Mouse (Mus musculus) hindbrain, embryonic 10.5 days (tissue): ENCODE results near the gene Etv2. TPM values are rescaled to one million over a fixed set of nuclear protein-coding genes. Genes with fewer than 3 reads are reported as not detected.

ENCODE experiments used
- DNase-seq: peaks from one replicate; pipeline ENCODE4 v3.0.0-alpha.2; 2017; ENCODE audit warnings: low spot score
- H3K27ac ChIP-seq: fragments of 300-500 bp; sonication (generic); 2 replicates; pipeline ENCODE4 v1.5.1; 2016; ENCODE audit warnings: mild to moderate bottlenecking, moderate library complexity
- H3K27me3 ChIP-seq: fragments of 300-500 bp; sonication (generic); 2 replicates; pipeline ENCODE4 v1.6.1; 2016; ENCODE audit warnings: mild to moderate bottlenecking; ENCODE audit not compliant: poor library complexity, insufficient read depth, severe bottlenecking
- H3K36me3 ChIP-seq: fragments of 300-500 bp; sonication (generic); 2 replicates; pipeline ENCODE4 v1.6.1; 2016; ENCODE audit warnings: mild to moderate bottlenecking, moderate library complexity
- H3K4me1 ChIP-seq: fragments of 300-500 bp; sonication (generic); replicated peaks from 2 replicates; pipeline ENCODE4 v1.6.1; 2016; ENCODE audit warnings: mild to moderate bottlenecking
- H3K4me3 ChIP-seq: fragments of 300-500 bp; sonication (generic); 2 replicates; pipeline ENCODE4 v1.5.1; 2016; ENCODE audit warnings: mild to moderate bottlenecking, moderate library complexity
- H3K9me3 ChIP-seq: fragments of 300-500 bp; sonication (generic); 2 replicates; pipeline ENCODE4 v1.6.1; 2016; ENCODE audit warnings: mild to moderate bottlenecking, moderate library complexity
- WGBS: fragments of 180-500 bp; shearing (Covaris S2); methylation state at CpG from one replicate; pipeline ENCODE4 v1.1.7; 2016; 5-methylcytosine and 5-hydroxymethylcytosine counted together
- polyA plus RNA-seq: library from polyadenylated mRNA; unstranded; fragments of >200 nt; fragmentation: Nextera tagmentation; extraction: Ambion mirVana; gene quantifications from 2 replicates; pipeline ENCODE4 v1.2.1, GENCODE M21; 2016

Gene Etv2
- polyA plus RNA-seq, 1 experiment from 2014 or later = 0.14 TPM

DNA sequence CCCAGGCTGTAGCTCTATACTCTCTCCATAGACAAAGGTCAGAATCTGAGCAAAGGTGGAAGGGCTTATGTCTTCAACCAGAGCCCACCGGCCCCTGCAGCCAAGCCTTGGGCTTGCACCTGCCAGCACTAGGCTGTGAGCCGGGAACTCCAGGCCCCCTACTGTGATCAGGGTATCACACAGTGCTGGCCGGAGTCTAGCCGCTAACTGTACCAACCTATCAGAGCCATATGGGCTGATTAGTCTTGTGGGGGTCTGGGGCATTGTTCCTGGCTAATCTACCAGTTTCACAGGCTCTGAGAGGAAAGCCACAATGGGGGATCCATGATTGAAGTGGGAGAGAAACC, 44.1 kb downstream of the Etv2 start:
- H3K27me3 ChIP-seq = no peaks in the 10 kb centered on the region
- DNase-seq = no peak
- no peaks in the 10 kb centered on the region for H3K9me3 ChIP-seq
- peak overlapping the region; percentile 23; the same call in 1 of the 2 replicates for H3K27ac ChIP-seq
- WGBS = 52% methylated on average over 4 of the region's 4 CpGs
- H3K4me1 ChIP-seq = peaks cover 36% of the 10 kb centered on the region
- no peak overlapping the region for H3K4me3 ChIP-seq
- H3K36me3 ChIP-seq = peaks cover 5% of the 10 kb centered on the region

GRCm38 (mm10) chr7:30590927-30591604, 44.6 kb downstream of the Etv2 start:
- WGBS = 84% methylated on average over 9 of the region's 9 CpGs
- no peak overlapping the region for H3K4me3 ChIP-seq
- H3K9me3 ChIP-seq = no peaks in the 10 kb centered on the region
- peak overlapping the region; percentile 23; the same call in 1 of the 2 replicates for H3K27ac ChIP-seq
- H3K27me3 ChIP-seq = no peaks in the 10 kb centered on the region
- H3K4me1 ChIP-seq = peaks cover 39% of the 10 kb centered on the region
- DNase-seq = no peak
- peaks cover 10% of the 10 kb centered on the region for H3K36me3 ChIP-seq

DNA sequence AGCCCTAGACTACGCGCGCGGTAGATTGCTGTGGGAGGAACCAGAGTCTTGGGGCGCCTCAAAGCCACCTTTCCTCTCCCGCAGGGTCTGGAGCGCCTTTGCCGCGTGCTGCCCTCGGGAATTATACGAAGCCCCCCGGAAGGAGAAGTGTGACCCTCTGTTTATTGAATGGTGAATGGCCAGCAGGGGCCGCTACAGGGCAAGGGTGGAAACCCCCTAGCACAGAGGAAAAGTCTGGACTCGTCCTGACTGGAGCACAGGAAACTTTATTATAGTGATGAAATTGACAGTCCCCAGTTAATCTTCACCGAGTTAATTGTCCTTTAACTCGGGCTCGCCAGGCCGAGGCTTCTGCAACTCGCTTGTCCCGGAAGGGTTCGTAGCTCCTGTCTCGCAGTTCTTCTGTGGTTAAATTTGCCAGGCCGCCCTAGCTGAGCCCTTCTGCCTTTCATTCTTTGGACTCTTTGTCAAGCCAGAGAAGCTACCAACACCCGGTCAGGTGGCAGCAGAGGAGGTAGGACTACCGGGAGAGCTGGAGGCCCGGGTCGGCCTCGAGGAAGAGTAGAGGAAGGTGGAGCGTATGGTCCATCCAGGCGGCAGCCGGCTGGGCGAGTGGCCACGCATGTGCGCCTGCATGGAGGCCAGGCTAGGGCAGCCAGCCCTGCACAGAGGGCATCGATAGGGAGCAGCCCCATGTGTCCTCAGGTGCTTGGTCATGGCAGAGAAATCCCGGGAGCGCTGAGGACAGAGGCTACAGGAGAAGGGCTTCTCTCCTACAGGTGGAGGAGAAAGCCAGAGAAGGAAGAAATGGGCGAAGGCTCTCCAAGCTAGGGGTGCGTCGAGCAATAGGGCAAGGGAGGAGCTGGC, 46.0 kb downstream of the Etv2 start:
- Histone ChIP-seq H3K36me3 (peaks cover 24% of the 10 kb centered on the region), H3K4me1 (peaks cover 33% of the 10 kb centered on the region), H3K27ac (peak overlapping the region; percentile 99), H3K9me3 (no peaks in the 10 kb centered on the region), H3K27me3 (no peaks in the 10 kb centered on the region), H3K4me3 (peak overlapping the region; percentile 99)
- DNase-seq = peak; percentile 90
- WGBS = 31% methylated on average over 40 of the region's 40 CpGs

GRCm38 (mm10) chr7:30588676-30589434, 46.8 kb downstream of the Etv2 start, which contains the start of gene Kmt2b:
Kmt2b (minus strand) TSS chr7:30588726.
- Histone ChIP-seq H3K27ac (peak within 1 kb of the TSS; percentile 99), H3K4me3 (peak within 1 kb of the TSS; percentile 99), H3K9me3 (no peaks in the 10 kb centered on the region), H3K4me1 (peaks cover 33% of the 10 kb centered on the region), H3K36me3 (peaks cover 32% of the 10 kb centered on the region), H3K27me3 (no peaks in the 10 kb centered on the region)
- under 1% methylated on average over 65 of the region's 68 CpGs for WGBS
- peak; percentile 98 for DNase-seq

GRCm38 (mm10) chr7:30587842-30588667, 47.6 kb downstream of the Etv2 start:
- Histone ChIP-seq H3K27me3 (no peaks in the 10 kb centered on the region), H3K9me3 (no peaks in the 10 kb centered on the region), H3K27ac (peak overlapping the region; percentile 99), H3K4me3 (peak overlapping the region; percentile 99), H3K4me1 (peaks cover 29% of the 10 kb centered on the region), H3K36me3 (peaks cover 40% of the 10 kb centered on the region)
- under 1% methylated on average over 67 of the region's 67 CpGs for WGBS
- DNase-seq = no peak

GRCm38 (mm10) chr7:30586455-30587020, 49.1 kb downstream of the Etv2 start:
- H3K36me3 ChIP-seq = peaks cover 55% of the 10 kb centered on the region
- DNase-seq = no peak

GRCm38 (mm10) chr7:30585170-30585569, 50.5 kb downstream of the Etv2 start:
- no peak for DNase-seq
- 0 out of 2 replicates have a peak overlapping the region, but pooled peaks have one; percentile 1 for H3K4me3 ChIP-seq
- H3K27me3 ChIP-seq = no peaks in the 10 kb centered on the region

More at GRCm38 (mm10) chr7:30586455-30587020, 49.1 kb downstream of the Etv2 start:
- peak overlapping the region; percentile 99 for H3K27ac ChIP-seq
- peaks cover 29% of the 10 kb centered on the region for H3K4me1 ChIP-seq
- H3K9me3 ChIP-seq = no peaks in the 10 kb centered on the region
- 89% methylated on average over 28 of the region's 28 CpGs for WGBS
- peak overlapping the region; percentile 99 for H3K4me3 ChIP-seq
- H3K27me3 ChIP-seq = no peaks in the 10 kb centered on the region

DNA sequence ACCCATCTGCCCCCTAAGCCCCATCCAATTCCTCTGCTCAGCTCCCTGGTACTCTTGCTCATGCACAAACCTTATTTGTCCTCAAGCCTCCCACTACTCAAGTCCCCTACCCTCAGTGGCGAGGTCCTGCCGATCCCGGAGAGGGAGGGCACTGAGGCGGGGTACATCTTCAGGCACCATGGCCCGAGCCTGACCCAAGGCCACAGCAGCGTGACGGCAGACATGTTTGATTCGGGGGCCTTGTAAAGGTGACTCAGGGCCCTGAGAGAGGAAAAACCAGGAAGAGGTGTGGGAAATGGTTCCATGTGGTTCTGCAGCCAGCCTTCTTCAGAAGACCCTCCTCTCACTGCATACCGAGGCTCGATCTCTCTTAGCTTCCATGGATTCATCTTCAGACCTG, 51.3 kb downstream of the Etv2 start:
- Histone ChIP-seq H3K36me3 (peaks cover 77% of the 10 kb centered on the region), H3K4me1 (peaks cover 20% of the 10 kb centered on the region), H3K9me3 (no peaks in the 10 kb centered on the region), H3K4me3 (no peak overlapping the region), H3K27me3 (no peaks in the 10 kb centered on the region), H3K27ac (no peak overlapping the region)
- no peak for DNase-seq
- WGBS = 94% methylated on average over 10 of the region's 10 CpGs

More at GRCm38 (mm10) chr7:30585170-30585569, 50.5 kb downstream of the Etv2 start:
- Histone ChIP-seq H3K9me3 (no peaks in the 10 kb centered on the region), H3K36me3 (peaks cover 69% of the 10 kb centered on the region), H3K4me1 (peaks cover 26% of the 10 kb centered on the region), H3K27ac (no peak overlapping the region)
- WGBS = 95% methylated on average over 7 of the region's 7 CpGs

Other genes starting within 250 kb of the Etv2 start
- 16.9 and 27.9 TPM in 2 replicates for gene Tyrobp, start 222.1 kb downstream of the Etv2 start, polyA plus RNA-seq
- 0.55 and 0.57 TPM in 2 replicates for gene Hcst, start 216.0 kb downstream of the Etv2 start, polyA plus RNA-seq
- gene Nfkbid, start 214.1 kb downstream of the Etv2 start, polyA plus RNA-seq = 1.5 and 1.7 TPM in 2 replicates
- gene Aplp1, start 190.3 kb downstream of the Etv2 start, polyA plus RNA-seq = 69.7 and 184 TPM in 2 replicates
- 11.8 and 35.0 TPM in 2 replicates for gene Kirrel2, start 178.2 kb downstream of the Etv2 start, polyA plus RNA-seq
- 1.7 and 4.2 TPM in 2 replicates for gene Nphs1, start 177.5 kb downstream of the Etv2 start, polyA plus RNA-seq
- 0.40 TPM in 1 of 2 replicates, not detected in the other for gene Prodh2, start 142.2 kb downstream of the Etv2 start, polyA plus RNA-seq
- gene Arhgap33, start 100.8 kb downstream of the Etv2 start, polyA plus RNA-seq = 40.1 and 79.4 TPM in 2 replicates
- gene Hspb6, start 83.7 kb downstream of the Etv2 start, polyA plus RNA-seq = 4.1 and 5.3 TPM in 2 replicates
- 13.8 and 15.1 TPM in 2 replicates for gene Proser3, start 83.6 kb downstream of the Etv2 start, polyA plus RNA-seq
- 47.6 and 50.2 TPM in 2 replicates for gene Lin37, start 76.0 kb downstream of the Etv2 start, polyA plus RNA-seq
- gene U2af1l4, start 72.6 kb downstream of the Etv2 start, polyA plus RNA-seq = 96.0 and 106 TPM in 2 replicates
- gene Gm49396, start 72.5 kb downstream of the Etv2 start, polyA plus RNA-seq = 16.4 and 16.9 TPM in 2 replicates
- gene Psenen, start 72.2 kb downstream of the Etv2 start, polyA plus RNA-seq = 131 and 140 TPM in 2 replicates
- 6.2 and 6.7 TPM in 2 replicates for gene Igflr1, start 70.4 kb downstream of the Etv2 start, polyA plus RNA-seq
- 9.6 and 11.0 TPM in 2 replicates for gene Kmt2b, start 47.1 kb downstream of the Etv2 start, polyA plus RNA-seq
- gene Zbtb32, start 36.9 kb downstream of the Etv2 start, polyA plus RNA-seq = 0.20 and 0.21 TPM in 2 replicates
- 0.52 and 1.2 TPM in 2 replicates for gene Upk1a, start 23.0 kb downstream of the Etv2 start, polyA plus RNA-seq
- 810 and 924 TPM in 2 replicates for gene Cox6b1, start 9.7 kb downstream of the Etv2 start, polyA plus RNA-seq
- 145 and 175 TPM in 2 replicates for gene Rbm42, start 14.5 kb upstream of the Etv2 start, polyA plus RNA-seq
- gene Haus5, start 29.1 kb upstream of the Etv2 start, polyA plus RNA-seq = 63.9 and 76.3 TPM in 2 replicates
- not detected in 2 replicates for gene Pmis2, start 35.8 kb upstream of the Etv2 start, polyA plus RNA-seq
- gene 2200002J24Rik, start 63.1 kb upstream of the Etv2 start, polyA plus RNA-seq = not detected in 2 replicates
- 0.91 and 1.6 TPM in 2 replicates for gene Atp4a, start 76.4 kb upstream of the Etv2 start, polyA plus RNA-seq
- gene Tmem147, start 93.7 kb upstream of the Etv2 start, polyA plus RNA-seq = 163 and 170 TPM in 2 replicates
- 0.26 and 0.69 TPM in 2 replicates for gene Gapdhs, start 107.8 kb upstream of the Etv2 start, polyA plus RNA-seq
- 0.72 and 0.93 TPM in 2 replicates for gene Sbsn, start 115.6 kb upstream of the Etv2 start, polyA plus RNA-seq
- gene Dmkn, start 127.9 kb upstream of the Etv2 start, polyA plus RNA-seq = 0.59 TPM in 1 of 2 replicates, not detected in the other
- not detected in 2 replicates for gene Krtdap, start 152.0 kb upstream of the Etv2 start, polyA plus RNA-seq
- gene Ffar2, start 187.9 kb upstream of the Etv2 start, polyA plus RNA-seq = not detected in 2 replicates
- gene Ffar3, start 220.3 kb upstream of the Etv2 start, polyA plus RNA-seq = not detected in 2 replicates
- not detected in 2 replicates for gene Ffar1, start 225.7 kb upstream of the Etv2 start, polyA plus RNA-seq
- 0.11 TPM in 1 of 2 replicates, not detected in the other for gene Cd22, start 244.5 kb upstream of the Etv2 start, polyA plus RNA-seq